Mouse (Mus musculus): Measurements from ENCODE around the gene Gbx1. TPM values are rescaled to one million over a fixed set of nuclear protein-coding genes. Genes with fewer than 3 reads are reported as not detected.
A peak's percentile ranks its signal among the peaks of the same experiment; 100 is the strongest.
"Not testable (repeated sequence)": the region's sequence is repeated elsewhere in the genome, so short reads cannot be mapped to it uniquely, and the experiment has no call there.

The Gbx1 gene
- polyA plus RNA-seq (2017; shearing (Covaris generic)), result not detected

DNA sequence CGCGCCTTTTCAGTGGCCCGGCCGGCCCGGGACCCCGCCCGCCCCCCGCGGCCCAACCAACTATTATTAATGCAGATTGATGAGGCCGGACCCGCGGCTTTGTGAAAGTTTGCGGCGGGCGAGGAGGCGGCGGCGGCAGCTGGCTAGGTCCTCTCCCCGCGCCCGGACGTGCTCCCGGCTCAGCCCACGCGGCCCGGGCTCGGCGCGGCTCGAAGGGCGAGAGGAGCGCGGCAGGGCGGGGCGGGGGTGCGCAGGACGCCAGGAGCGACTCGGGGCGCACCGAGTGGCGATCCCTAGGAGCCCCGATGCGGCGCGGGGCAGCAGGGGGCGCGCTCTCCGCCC is at the start of gene Gbx1:
Gene Gbx1, minus strand, starts transcription at position 314 of the 342 bp plus-strand sequence.
- ATAC-seq, result no peak

DNA sequence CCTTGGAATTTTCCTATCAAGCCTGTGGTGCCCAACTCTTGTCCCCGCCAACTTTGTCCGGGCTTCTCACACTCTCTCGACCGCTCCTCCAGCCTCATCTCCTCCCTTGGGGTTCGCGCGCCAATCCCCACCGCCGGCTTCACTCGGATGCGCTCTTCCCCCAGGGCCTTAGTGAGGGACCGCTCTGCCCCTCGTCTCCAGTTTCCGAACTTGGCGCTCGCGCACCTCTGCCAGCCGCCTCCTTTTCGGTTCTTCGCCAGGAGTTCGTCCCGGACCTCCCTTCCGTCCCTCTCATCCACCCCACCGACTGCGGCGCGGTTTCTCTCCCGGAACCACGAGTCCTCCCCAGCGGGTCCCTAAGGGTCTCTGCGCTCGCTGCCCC is 49.8 kb upstream of the Gbx1 start:
- ATAC-seq, result peak; percentile 24

DNA sequence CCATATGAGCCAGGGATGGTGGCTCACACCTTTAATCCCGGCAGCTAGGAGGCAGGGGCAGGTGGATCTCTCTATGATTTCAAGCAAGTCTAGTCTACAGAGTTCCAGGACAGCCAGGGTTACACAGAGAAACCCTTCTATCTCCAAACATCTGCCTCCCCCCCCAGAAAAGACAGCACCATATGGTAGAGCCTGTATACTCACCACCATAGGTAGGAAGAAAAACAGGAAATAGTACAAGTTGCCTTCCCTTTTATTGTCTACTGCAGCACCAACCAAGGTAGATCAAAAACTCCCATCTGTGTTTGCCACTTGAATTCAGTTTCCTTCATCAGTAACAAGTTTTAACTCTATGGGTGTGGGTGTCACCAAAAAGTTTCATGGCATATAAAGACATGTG is 48.9 kb upstream of the Gbx1 start:
- ATAC-seq, result no peak

DNA sequence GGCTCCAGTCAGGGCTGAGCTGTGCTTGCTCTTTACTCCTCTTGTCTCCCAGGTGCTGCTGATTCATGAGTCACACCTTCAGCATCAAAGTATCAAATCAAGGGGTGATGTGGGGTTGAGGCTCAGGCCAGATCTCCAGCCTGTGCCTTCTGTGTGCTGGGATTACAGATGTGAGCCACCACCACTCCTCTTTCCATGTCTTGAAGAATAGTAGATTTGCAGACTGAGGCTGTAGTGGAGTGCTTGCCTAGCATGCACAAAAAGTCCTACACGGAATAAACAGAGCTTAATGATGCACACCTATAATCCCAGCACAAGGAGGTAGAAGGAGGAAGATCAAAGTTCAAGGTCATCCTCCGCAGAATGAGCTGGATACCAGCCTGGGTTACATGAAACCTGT is 29.7 kb upstream of the Gbx1 start, which contains the start of gene 4931409K22Rik:
Gene 4931409K22Rik, minus strand, starts transcription at position 101 of the 400 bp plus-strand sequence.
- no peak for ATAC-seq

DNA sequence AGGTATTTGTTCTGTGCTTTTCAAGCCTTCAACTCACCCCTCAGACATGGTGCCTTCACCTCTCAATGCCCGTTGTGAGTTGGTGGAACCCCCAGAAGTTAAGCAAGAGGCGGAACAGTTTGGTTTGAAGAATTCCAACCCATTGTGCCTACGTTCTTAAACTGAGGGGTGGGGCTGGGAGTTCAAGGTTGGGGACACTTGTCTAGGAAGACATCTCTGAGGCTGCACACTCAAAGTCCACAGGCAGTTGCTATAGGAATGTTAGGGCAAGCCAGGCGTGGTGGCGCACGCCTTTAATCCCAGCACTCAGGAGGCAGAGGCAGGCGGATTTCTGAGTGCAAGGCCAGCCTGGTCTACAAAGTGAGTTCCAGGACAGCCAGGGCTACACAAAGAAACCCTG is 28.3 kb upstream of the Gbx1 start:
- ATAC-seq, result not testable (repeated sequence)

DNA sequence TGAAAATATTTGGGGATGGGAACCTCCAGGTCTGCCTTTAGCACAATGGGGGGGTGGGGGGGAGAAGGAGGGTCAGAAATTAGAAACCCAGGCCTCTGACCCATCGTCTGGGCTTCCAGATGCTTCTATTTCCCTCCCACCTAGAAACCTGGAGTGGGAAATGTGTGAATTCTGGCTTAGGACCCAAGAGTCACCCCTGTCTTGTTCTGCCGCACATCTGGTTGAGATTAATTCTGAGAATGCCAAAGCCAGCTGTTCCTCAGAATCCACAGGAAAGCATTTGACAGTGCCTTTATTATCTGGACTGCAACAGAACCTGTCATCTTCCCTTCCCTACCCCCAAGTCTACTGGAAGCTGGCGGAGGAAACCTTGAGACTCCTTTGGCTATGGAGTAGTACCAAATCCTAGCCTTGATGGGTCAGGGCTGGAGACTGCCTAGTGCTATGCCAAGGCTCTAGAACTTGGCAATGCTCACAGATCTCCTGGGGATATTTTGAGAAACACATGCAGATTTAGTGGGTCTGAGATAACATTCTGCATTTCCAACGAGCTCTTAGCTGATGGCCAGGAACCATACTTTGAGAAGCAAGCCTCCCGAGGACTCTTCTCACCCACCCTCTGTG is 26.7 kb upstream of the Gbx1 start:
- no peak for ATAC-seq

DNA sequence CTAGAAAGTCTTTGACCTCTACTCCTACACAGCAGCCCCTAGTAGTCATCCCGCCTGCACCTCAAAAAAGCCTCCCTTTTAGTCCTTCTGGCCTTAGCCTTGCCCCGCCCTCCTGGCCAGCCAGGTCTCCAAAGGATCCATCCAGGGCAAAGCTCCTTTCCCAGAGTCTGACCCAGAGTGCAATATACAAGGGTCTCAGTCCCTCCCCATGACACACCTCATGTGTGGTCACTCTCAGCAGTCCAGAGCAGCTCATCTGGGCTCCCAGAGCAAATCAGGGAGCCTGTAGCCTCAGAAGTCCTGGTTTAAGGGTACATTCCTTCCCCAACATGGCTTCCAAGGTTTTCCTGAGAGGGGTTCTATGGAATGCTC is 24.3 kb upstream of the Gbx1 start:
- ATAC-seq, result no peak

DNA sequence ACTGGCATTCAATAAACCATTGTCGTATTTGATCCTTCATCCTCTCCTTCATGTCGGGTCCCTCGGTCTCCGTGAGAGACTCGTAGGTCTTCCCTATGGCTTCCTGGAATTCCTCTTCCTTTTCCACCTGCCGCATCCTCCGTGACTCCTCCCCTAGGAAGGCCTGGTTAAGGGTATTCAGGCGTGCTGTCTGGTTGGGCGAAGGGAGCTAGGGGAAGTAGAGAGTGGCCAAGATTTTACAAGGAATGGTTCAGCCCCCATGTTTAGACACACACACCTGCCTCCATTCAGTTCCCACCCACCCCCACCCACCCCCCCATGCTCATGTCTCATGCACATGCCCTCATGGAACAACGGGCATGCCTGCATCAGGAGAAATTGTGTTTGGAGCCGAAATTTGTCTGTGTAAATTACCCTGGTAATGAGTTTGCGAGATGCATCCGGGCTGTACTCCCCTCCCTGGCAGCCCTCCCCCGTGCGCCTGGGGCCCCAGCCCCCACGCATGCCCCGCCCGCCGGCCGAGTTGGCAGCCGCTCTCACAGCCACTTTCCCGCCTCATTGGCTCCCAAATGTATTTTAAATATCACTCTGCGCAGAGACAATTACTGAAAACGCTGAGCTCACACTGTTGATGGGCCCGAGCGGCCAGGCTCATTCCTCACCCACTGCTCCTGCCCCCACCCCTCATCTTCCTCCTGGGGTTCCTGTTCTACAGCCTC is 23.8 kb upstream of the Gbx1 start:
- ATAC-seq, result no peak

DNA sequence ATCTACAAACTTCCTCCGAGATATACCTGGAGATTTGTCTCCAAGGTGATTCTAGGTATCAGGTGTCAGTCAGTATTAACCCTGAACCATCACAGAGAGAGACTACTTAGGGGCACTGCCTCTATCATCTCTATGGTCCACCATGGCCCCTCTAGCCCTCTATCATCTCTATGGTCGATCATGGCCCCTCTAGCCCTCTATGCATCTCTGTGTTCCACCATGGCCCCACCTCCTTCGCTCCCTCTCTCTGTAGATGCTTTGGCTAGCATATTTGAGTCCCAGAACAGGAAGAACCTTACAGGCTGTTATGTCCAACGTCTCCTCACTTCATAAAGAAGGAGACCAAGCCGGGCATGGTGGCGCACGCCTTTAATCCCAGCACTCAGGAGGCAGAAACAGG is 15.6 kb upstream of the Gbx1 start:
- no peak for ATAC-seq

DNA sequence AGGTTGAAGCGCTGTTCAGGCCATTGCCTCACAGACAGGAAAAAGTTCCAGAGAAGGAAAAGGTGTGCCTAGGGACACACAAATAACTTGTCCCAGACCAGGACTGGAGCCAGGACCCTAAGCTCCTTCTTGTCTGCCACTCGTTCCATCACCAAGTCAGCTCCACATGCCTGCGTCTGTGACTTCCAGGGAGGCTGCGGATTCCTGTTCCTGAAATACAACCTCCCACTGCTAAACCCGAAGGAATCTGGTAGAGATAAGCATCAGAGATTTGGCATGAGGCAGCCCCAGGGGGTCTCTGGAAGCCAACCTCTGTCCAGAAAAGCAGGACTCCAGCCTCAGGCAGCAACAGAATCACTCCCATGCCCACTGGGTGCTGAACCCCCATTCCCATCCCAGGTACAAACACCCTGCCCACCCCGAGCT is 14.2 kb upstream of the Gbx1 start:
- no peak for ATAC-seq

DNA sequence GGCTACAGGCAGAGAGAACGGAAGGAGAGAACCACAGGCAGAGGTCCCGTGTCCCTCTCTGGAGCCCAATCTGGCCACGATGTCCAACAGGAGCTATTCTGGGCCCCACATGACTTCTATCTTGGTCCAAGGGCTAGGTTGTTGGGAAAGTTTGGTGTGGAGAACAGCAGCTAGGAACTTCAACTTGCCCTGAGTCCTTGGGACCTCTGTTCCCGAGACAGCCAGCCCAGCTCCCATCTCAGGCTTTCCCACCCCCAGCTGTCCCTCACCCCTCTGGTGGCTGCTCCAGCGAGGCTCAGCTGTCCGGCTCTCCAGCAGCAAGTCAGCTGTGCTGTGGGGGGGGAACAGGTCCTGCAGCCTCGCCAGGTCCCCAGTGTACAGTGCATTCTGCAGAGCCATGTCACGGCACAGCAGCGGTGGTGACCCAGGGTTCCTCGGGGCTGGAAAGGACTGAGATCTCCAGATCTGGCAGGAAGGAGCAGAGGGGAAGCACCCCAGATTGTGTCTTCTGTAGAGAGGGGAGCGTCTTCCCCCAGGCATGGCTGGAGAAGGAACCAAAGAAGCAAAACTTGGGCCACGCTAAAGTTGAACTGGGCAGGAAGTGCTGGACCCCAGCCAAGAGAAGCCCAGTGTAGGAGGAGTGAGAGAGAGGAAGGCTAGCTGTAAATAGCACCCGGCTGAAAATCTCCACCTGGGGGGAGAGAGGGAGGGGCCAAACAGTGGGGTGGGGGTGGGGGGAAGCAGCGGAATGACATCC is 13.6 kb upstream of the Gbx1 start, which contains the start of gene Asb10:
Gene Asb10, minus strand, starts transcription at position 592 of the 757 bp plus-strand sequence.
- no peak for ATAC-seq

DNA sequence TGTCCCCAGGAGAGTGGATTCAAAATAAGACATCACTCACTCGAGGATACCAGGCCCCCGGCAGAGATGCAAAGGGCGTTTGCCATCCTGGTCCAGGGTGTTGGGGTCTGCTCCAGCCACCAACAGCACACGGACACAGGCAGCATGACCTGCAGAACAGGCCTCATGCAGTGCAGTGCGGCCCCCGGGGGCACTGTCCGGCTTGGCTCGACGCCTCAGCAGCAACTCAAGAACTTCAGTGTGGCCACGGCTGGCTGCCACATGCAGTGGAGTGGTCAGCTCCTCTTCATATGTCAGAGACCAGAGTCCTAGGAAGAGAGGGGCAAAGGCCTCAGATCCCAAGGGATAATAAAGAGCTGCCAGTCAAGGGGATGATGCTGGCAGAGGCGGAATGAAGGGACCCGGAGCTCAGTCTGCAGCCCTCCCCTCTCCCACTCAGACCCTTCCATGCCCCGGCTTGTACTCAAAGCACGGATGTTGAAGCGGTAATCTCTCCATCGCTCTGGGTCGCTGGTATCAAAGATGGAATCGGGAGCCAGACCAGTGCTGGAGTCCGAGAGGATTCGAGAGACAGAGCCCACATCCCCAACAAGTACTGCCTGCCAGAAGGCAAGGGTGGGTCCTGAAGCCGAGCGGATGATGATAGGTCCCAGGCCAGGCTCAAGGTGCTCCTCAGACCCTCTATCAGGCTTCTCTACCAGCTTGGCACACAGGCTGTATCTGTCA is 12.7 kb upstream of the Gbx1 start:
- no peak for ATAC-seq

DNA sequence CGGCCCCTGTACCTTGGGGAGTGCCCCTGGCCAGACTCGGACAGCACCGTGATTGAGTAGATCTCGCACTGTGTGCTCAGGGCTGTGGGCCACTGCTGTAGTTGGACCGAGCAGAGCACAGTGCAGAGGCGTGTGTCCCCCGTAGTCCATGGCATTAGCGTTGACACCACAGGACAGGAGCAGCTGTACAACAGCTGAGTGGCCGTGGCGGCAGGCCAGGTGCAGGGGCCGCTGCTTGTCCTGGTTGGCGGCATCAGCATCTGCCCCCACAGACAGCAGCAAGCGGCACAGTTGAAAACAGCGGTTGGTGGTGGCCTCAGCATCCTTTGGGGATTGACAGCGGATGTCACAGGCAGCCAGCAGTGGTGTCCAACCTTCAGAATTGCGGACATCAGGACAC is 10.6 kb upstream of the Gbx1 start:
- no peak for ATAC-seq

DNA sequence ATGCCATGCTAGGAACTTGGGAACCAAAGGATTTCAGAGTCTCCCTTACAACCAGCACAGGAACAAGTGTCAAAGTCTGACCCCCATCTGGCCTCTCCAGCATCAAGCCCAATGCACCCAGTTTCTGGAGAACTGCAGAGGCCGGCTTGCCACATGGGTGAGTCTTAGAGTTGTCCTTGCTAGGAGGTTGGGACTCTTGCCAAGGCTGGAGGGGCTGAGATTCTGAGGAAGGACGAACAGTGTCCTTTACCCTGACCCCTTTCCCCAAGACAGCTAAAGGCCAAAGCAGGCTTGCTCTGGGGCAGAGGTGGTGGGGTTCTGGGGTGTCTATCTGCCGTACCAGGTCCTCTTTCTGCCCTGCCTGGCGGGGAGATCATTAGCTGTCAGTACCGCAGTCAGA is 9.5 kb upstream of the Gbx1 start:
- no peak for ATAC-seq

DNA sequence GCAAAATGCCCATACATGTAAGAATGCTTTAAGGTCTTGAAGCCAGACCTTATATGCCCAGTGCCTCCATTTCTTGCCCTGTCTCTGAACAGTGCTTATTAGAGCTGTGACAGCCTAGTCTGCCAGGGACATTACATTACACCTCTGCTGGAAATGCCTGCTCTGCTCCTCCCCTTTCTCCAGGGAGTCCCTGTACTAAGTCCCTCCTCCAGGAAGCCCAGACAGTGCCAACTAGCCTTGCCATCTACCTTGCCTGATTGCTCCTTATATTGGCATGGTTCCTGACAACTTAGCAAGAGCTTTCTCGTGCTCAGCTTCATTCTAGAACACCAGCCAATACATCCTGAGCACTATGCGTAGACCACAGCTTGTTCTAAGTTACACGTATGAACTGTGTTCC is 8.7 kb upstream of the Gbx1 start:
- no peak for ATAC-seq

DNA sequence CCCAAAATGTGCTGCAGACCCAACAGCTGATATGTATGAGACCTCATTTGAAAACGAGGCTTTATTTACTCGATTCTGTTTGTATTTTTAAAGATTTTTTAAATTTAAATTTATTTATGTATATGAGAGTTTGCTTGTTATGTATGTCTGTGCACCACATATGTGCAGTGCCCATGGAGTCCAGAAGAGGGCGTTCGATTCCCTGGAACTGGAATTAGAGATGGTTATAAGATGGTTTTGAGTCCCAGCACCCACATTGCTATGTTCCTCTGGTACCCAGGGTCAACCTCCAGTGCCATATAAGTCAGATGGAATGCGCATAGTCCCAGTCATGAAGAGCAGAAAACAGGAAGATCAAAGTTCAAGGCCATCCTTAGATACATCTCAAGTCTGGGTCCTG is 7.3 kb upstream of the Gbx1 start:
- ATAC-seq, result no peak

DNA sequence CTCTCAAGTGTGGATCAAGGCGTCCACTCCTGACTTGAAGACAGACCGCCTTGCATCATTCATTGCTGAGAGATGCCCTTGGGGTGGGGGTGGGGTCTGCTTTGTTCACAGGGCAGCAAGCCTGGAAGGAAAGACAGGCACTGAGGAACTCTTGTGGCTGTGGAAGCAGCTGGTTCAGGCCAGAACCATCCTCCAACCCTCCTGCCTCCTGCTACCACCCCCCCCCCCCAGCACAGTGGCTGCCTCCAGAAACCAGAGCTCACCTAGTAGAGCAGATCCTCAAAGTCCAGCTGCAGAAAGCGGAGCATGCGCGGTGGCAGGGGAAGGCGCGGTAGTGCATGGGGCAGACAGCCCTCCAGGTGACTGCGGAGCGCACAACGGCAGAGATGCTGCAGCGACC is 6.4 kb upstream of the Gbx1 start:
- no peak for ATAC-seq

DNA sequence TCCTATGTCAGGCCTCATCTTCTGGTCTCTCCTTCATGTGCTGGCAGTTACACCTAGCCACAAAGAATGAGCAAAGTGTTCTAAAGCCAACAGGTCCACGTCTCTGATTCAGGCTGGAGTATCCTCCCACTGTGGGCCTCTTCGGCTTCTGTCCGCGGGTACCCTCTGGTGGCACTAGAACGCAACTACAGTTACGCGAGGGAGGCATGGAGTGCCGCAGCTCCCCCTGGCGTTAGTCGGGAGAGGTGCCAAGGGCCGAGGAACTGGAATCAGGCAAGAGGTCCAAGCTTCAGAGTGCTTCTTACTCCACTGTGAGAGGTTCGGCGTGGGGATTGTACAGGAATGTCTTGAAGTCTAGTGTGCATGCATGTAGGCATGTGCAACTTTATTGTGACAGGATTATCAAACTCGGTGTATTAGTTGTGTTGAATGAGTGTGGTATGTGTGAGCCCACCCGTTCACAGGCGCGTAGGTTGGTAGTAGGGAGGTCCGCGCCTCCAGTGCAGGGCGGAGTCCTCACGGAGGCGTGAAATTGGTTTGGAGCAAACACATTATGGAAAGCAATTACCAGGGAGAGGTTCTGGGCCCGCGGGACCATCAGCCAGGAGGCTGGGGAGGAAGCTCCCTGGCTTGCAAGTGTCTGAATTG is 3.2 kb upstream of the Gbx1 start:
- peak; percentile 99 for ATAC-seq

DNA sequence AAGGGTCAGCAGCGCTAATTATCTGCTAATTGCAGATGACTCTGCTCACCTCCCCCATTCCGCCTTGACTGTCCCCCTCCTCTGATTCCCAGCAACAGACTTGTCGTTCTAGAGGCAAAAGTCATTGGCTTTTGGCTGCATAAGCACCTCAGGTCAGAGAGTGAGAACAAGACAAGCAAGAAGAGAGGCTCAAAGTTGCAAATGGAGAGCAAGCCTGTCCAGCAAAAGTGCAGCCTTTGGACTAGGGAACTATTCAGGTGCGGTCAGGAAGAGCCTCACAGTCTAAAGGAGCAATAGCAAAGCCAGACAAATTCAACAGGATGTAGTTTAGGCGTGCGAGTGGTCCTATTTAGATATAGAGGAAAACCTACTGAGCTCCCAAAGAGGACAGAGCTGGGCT is 778 bp upstream of the Gbx1 start:
- no peak for ATAC-seq

DNA sequence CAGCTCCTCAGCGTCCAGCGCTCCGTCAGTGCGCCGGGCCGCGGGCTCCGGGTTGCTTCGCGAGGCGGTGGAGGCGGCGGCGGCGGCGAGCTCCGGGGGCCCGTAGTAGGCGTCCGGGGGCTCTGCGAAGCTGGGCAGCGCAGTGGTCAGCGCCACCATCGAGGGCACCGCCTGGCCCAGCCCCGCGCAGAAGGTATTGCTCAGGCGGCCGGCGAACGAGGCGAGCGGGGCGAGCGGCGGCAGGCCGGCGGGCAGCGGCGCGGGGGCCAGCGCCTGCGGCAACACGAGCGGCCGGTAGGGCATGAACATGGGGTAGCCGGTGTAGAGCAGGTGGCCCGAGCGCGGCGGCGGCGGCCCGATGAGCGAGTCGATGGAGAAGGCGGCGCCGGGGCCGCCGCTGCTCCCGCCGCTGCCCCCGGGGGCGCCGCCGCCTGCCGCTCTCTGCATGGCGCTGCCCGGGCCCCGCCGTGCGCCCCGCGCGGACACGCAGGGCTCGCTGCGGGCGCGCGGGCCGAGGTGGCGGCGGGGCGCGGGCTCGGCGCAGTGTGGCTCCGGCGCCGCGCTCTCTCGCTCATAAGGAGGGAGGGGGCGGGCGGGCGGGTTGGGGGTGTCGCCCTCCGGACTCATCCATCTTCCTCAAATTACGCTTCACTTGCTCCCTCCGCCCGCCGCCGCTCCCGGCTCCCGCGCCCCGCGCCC is 663 bp downstream of the Gbx1 start:
- no peak for ATAC-seq

DNA sequence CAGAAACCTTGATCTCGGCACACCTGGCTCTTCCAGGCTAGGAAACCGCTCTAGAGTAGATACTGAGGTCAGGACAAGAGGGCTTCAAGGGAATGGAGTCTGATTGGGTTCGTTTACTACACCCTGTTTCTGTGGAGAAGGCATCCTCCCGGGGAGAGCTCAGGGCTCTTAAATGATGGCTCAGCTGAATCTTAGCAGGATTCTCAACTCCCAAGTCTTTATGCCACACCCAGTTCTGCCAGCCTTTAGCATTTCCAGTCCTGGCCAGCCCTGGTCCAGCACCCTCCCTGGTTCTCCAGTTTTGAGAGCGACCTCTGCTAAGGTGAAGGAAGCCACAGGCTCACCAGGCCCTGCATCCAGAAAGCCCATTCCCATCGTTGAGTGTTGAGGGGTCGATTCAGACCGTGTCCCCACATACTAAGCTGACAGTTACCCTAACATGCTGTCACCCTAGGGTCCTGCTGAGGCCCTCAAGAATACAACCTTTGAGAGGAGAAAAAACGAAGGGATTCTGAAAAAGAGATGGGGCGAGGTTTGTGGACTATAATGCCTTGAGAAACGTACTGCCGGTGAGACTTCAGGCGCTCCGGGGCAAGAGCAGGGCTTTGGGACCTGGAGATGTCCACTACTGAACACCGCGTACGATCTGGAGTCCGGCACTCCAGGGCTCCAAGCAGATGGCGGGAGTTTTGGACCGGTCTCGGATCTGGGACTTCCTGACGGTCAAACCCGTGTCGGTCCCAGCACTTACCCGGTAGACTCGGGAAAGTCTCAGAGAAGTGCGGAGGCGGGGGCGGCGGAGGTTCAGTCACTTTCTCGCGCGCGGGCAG is 1.4 kb downstream of the Gbx1 start:
- ATAC-seq, result no peak

Measured in CD4-positive, CD25-positive, alpha-beta regulatory T cell, adult 4 months (primary cell).